Mouse (Mus musculus): ENCODE measurements around the gene Myo1e. TPM values are rescaled to one million over a fixed set of nuclear protein-coding genes. Genes with fewer than 3 reads are reported as not detected.

Gene Myo1e
- total and polyA plus RNA-seq, 2 experiments: 11.2 to 25.1 TPM

DNA sequence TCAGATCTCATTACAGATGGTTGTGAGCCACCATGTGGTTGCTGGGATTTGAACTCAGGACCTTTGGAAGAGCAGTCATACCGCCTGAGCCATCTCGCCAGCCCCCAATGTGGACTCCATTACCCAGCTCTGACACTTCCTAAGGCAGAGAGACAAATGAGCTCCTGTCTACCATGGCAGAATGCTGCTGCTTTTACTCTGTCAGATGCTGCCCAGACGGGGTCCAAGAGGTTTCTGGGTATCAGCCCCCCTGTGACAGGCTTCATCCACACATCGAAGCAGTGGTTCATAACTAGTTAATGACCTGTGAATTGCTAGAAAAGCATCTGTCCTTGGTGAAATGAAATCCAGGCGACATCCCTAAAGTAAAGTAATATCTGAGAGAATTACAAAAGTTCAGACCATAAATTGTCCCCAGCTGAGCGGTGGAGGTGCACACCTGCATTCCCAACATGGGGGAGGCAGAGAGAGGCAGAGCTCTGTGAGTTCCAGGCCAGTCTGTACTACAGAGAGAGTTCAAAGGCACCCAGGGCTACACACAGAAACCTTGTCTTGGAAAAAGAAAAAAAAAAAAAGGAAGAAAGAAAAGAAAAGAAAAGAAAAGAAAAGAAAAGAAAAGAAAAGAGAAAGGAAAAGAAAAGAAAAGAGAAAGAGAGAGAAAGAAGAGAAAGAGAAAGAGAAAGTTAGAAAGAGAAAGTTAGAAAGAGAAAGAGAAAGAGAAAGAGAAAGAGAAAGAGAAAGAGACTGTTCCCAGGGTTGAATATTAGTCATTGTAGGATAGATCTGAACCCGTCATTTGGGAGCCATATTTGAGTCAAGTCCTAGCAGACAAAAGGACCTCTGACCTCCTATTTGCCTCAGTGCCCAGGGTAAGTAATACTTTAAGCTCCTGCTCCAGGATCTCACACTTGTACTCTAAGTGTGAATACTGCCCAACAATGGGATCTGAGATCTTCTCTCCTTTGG, 172.6 kb downstream of the Myo1e start:
- 91% methylated on average over 7 of the region's 7 CpGs for WGBS

DNA sequence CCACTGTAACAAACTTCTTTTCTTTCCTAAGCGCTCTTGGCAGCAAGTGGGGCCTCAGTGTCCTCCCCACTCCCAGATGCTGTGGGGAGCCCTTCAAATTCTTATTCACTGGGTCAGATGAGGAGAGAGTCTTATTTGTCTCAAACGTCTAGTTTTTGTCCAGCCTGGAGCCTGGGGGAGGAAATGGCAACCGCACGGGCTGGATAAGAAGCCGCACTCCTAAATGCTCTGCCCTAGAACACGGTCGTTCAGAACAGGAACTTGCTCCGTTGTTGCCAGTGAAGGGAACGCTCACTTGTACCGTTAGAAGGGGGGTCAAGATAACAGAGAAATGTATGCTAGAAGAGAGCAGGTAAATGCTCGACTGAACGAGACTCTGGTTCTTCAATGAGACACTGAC, 174.9 kb downstream of the Myo1e start:
- no peak for DNase-seq (ENCODE audit: extremely low read depth, low read depth, low spot score)
- Histone ChIP-seq H3K36me3 (ENCODE audit: control insufficient read depth, insufficient read depth, low read length) (peaks cover 48% of the 10 kb centered on the region), H3K4me1 (ENCODE audit: control insufficient read depth, insufficient read depth, low read length) (no peaks in the 10 kb centered on the region), H3K79me2 (ENCODE audit: control insufficient read depth, insufficient read depth, low read length) (no peaks in the 10 kb centered on the region), H3K27me3 (ENCODE audit: control insufficient read depth, insufficient read depth, low read length) (no peaks in the 10 kb centered on the region), H3K27ac (replicated peaks; ENCODE audit: insufficient read depth, low read depth, low read length) (no peak overlapping the region), H3K9ac (ENCODE audit: low read depth, low read length) (no peak overlapping the region), H3K4me3 (ENCODE audit: insufficient read depth, low read depth, low read length) (no peak overlapping the region)
- TF ChIP-seq POLR2A (IDR thresholded peaks at IDR 0.05; ENCODE audit: extremely low read depth, insufficient read depth, low read length) (no peak), CTCF (IDR thresholded peaks at IDR 0.05; ENCODE audit: low read depth, low read length) (no peak)
- 75% methylated on average over 12 of the region's 12 CpGs for WGBS

More for the DNA sequence above, 172.6 kb downstream of the Myo1e start:
- Histone ChIP-seq H3K4me1 (ENCODE audit: control insufficient read depth, insufficient read depth, low read length) (no peaks in the 10 kb centered on the region), H3K27ac (replicated peaks; ENCODE audit: insufficient read depth, low read depth, low read length) (no peak overlapping the region), H3K36me3 (ENCODE audit: control insufficient read depth, insufficient read depth, low read length) (peaks cover 46% of the 10 kb centered on the region), H3K9ac (ENCODE audit: low read depth, low read length) (no peak overlapping the region), H3K4me3 (ENCODE audit: insufficient read depth, low read depth, low read length) (no peak overlapping the region), H3K79me2 (ENCODE audit: control insufficient read depth, insufficient read depth, low read length) (no peaks in the 10 kb centered on the region), H3K27me3 (ENCODE audit: control insufficient read depth, insufficient read depth, low read length) (no peaks in the 10 kb centered on the region)
- no peak for TF ChIP-seq POLR2A (IDR thresholded peaks at IDR 0.05; ENCODE audit: extremely low read depth, insufficient read depth, low read length)
- TF ChIP-seq CTCF (IDR thresholded peaks at IDR 0.05; ENCODE audit: low read depth, low read length): no peak
- DNase-seq (ENCODE audit: extremely low read depth, low read depth, low spot score): no peak

DNA sequence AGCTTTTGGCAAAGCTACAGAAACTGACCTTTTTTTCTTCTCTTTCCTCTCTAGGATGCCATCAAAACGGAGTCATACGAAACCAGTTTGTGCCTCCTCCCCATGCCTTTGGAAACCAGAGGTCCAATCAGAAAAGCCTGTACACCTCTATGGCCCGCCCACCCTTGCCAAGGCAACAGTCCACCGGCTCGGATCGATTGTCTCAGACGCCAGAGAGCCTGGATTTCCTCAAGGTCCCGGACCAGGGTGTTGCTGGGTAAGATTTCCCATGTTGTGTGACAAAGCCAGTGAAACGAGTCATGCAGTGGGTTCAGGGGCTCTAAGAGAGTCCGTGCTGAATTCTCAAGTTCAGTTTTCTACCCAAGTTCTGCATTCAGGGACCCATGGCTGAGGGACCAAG, 176.6 kb downstream of the Myo1e start:
- H3K4me1 ChIP-seq (ENCODE audit: control insufficient read depth, insufficient read depth, low read length): no peaks in the 10 kb centered on the region
- DNase-seq (ENCODE audit: extremely low read depth, low read depth, low spot score): no peak
- H3K9ac ChIP-seq (ENCODE audit: low read depth, low read length): no peak overlapping the region
- H3K27ac ChIP-seq (replicated peaks; ENCODE audit: insufficient read depth, low read depth, low read length): no peak overlapping the region
- no peak for TF ChIP-seq CTCF (IDR thresholded peaks at IDR 0.05; ENCODE audit: low read depth, low read length)
- no peak for TF ChIP-seq POLR2A (IDR thresholded peaks at IDR 0.05; ENCODE audit: extremely low read depth, insufficient read depth, low read length)
- 91% methylated on average over 10 of the region's 10 CpGs for WGBS
- H3K79me2 ChIP-seq (ENCODE audit: control insufficient read depth, insufficient read depth, low read length): no peaks in the 10 kb centered on the region
- H3K4me3 ChIP-seq (ENCODE audit: insufficient read depth, low read depth, low read length): no peak overlapping the region
- peaks cover 41% of the 10 kb centered on the region for H3K36me3 ChIP-seq (ENCODE audit: control insufficient read depth, insufficient read depth, low read length)
- H3K27me3 ChIP-seq (ENCODE audit: control insufficient read depth, insufficient read depth, low read length): no peaks in the 10 kb centered on the region

DNA sequence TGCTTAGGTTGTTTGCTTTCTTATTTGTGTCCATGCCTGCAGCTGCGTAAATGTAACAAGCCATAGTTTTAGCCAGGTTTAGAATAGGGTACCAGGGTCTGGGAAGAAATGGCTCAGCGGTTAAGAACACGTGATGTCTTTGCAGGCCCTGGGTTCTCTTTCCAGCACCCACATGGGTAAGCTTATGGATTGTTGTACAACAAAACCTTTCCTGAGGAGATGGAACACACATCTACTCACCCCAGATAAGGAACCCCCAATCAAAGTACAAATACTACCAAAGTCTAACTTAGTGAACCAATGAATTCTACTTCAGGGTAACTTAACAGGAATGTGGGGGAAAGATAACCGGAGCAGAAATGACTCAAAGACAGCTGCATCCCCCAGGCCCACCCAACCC, 177.3 kb downstream of the Myo1e start:
- TF ChIP-seq CTCF (IDR thresholded peaks at IDR 0.05; ENCODE audit: low read depth, low read length) (no peak), POLR2A (IDR thresholded peaks at IDR 0.05; ENCODE audit: extremely low read depth, insufficient read depth, low read length) (no peak)
- H3K36me3 ChIP-seq (ENCODE audit: control insufficient read depth, insufficient read depth, low read length): peaks cover 41% of the 10 kb centered on the region
- H3K27me3 ChIP-seq (ENCODE audit: control insufficient read depth, insufficient read depth, low read length): no peaks in the 10 kb centered on the region
- 94% methylated on average over 4 of the region's 4 CpGs for WGBS
- no peaks in the 10 kb centered on the region for H3K4me1 ChIP-seq (ENCODE audit: control insufficient read depth, insufficient read depth, low read length)
- H3K4me3 ChIP-seq (ENCODE audit: insufficient read depth, low read depth, low read length): no peak overlapping the region
- no peaks in the 10 kb centered on the region for H3K79me2 ChIP-seq (ENCODE audit: control insufficient read depth, insufficient read depth, low read length)
- no peak overlapping the region for H3K27ac ChIP-seq (replicated peaks; ENCODE audit: insufficient read depth, low read depth, low read length)
- H3K9ac ChIP-seq (ENCODE audit: low read depth, low read length): no peak overlapping the region
- DNase-seq (ENCODE audit: extremely low read depth, low read depth, low spot score): no peak

DNA sequence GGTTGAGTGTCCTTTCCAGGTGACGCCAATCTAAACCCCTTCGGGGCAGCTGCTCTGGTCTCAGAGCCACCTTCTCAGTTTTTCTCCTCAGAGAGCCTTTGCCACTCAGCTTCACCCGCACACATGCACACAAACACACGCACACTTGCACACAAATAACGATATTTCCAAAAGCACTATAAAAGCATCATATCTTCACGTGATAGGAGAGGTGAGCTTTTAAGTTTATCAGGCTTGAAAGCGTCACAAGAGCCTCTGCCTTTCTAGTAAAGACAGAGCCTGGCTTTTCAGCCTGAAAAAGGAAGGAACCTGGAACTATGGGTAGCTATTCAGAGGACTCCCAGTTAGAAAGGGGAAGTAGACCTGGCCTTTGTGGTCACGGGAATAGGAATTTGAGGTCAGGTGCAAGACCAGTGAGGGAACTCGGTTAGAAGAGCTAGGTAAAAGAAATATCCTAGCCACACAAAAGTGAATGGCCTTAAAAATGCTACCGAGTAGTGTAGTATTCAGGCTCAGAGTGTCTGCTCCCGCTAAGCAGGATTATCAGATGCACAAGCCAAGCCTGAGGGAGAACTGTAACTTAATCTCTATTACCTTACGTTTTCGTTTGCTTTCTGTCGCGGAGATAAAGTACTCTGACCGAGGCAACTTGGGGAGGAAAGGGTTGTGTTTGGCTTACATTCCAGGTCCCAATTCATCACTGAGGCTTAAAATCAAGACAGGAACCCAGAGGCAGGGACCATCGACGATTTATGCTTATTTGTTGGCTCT, 178.0 kb downstream of the Myo1e start:
- H3K27ac ChIP-seq (replicated peaks; ENCODE audit: insufficient read depth, low read depth, low read length): no peak overlapping the region
- no peak overlapping the region for H3K4me3 ChIP-seq (ENCODE audit: insufficient read depth, low read depth, low read length)
- H3K4me1 ChIP-seq (ENCODE audit: control insufficient read depth, insufficient read depth, low read length): no peaks in the 10 kb centered on the region
- no peak for DNase-seq (ENCODE audit: extremely low read depth, low read depth, low spot score)
- H3K79me2 ChIP-seq (ENCODE audit: control insufficient read depth, insufficient read depth, low read length): no peaks in the 10 kb centered on the region
- TF ChIP-seq CTCF (IDR thresholded peaks at IDR 0.05; ENCODE audit: low read depth, low read length): no peak
- H3K27me3 ChIP-seq (ENCODE audit: control insufficient read depth, insufficient read depth, low read length): no peaks in the 10 kb centered on the region
- no peak overlapping the region for H3K9ac ChIP-seq (ENCODE audit: low read depth, low read length)
- WGBS: 87% methylated on average over 18 of the region's 18 CpGs
- peaks cover 41% of the 10 kb centered on the region for H3K36me3 ChIP-seq (ENCODE audit: control insufficient read depth, insufficient read depth, low read length)
